Comparison of ENCODE assay signal across 17 mouse cellular contexts in the genomic region with DNA sequence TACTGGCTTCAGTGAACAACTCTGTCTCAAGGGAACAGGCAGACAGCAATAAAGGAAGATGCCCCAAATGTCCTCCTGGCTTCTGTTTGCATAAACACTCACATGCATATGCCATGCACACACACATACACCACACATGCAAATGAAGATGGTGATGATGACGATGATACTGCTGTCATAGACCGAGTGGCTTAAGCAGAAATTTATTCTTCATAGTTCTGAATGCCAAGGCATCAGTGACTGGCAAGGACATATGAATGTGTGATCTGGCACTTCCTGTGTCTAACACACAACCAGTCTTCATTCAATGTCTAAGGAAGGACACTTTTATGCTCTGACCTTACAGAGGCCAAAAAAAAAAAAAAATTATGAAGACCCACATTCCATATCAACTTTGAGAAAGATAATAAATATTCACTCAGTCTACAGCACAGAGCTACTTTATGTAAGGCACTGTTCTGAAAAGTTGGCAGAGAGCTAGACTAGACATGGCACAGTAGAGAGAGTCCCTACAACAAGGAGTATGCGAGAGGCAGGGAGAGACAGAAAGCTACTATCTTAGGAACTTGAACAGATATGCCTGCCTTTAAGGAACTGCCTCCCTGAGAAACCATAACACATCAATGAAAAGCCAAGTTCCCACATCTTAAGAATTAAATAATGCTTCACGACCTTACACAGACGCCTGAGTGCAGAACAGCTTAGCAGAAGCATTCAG. TPM values are rescaled to one million over a fixed set of nuclear protein-coding genes. Genes with fewer than 3 reads are reported as not detected.
DNase-seq lines count a peak whose midpoint lies in the region; ATAC-seq lines count a peak whose summit lies in the region.
"Had no signal": no experiment of that assay in that cellular context is flagged by ENCODE, and none has a peak within 500 bp of the region (broad histone marks: within the 10 kb centered on the region; RNA-seq: fewer than 3 reads in every experiment).

No protein-coding gene starts in this region.

- ATAC-seq in limb, embryonic 15.5 days (ENCODE audit: insufficient number of reproducible peaks, low FRiP score, low TSS enrichment, low read depth): no peak
- no peak for ATAC-seq in forebrain, embryonic 16.5 days

- no peak overlapping the region for H3K4me3 ChIP-seq in limb, embryonic 15.5 days
- H3K4me3 ChIP-seq in limb, embryonic 10.5 days: no peak overlapping the region
- H3K4me3 ChIP-seq in forebrain, embryonic 16.5 days (replicated peaks; ENCODE audit: low read length): no peak overlapping the region
- H3K4me3 ChIP-seq: heart, adult 2 months; heart, embryonic 15.5 days; midbrain, embryonic 12.5 days; myocyte had no signal

- H3K4me2 ChIP-seq in limb, embryonic 15.5 days: no peak overlapping the region
- H3K4me2 ChIP-seq in forebrain, embryonic 16.5 days (ENCODE audit: low read length): no peak overlapping the region
- H3K4me2 ChIP-seq: heart, embryonic 15.5 days; midbrain, embryonic 12.5 days had no signal

- H3K4me1 ChIP-seq in limb, embryonic 15.5 days: peaks cover 33% of the 10 kb centered on the region
- peaks cover 20% of the 10 kb centered on the region for H3K4me1 ChIP-seq in limb, embryonic 10.5 days
- H3K4me1 ChIP-seq in forebrain, embryonic 16.5 days (replicated peaks; ENCODE audit: control insufficient read depth, insufficient read depth, low read length): peaks cover 16% of the 10 kb centered on the region

- 84% methylated on average over 5 of the region's 5 CpGs for WGBS in limb, embryonic 15.5 days
- WGBS in limb, embryonic 10.5 days: 95% methylated on average over 5 of the region's 5 CpGs
- WGBS in forebrain, embryonic 16.5 days: 84% methylated on average over 5 of the region's 5 CpGs

- no peak for DNase-seq in limb, embryonic 10.5 days (ENCODE audit: low spot score)
- peak; percentile 2 for DNase-seq in testis, postnatal 14 days (ENCODE audit: low spot score)
- no peak for DNase-seq in testis, postnatal 10 days (ENCODE audit: low spot score)
- DNase-seq in frontal cortex, postnatal 14 days (ENCODE audit: low spot score in 2 of 2): peak; percentile 1 to 3
- DNase-seq in natural killer cell, adult 2 months (ENCODE audit: low spot score in 2 of 2): peak; percentile 29 to 60
- DNase-seq: adrenal gland, postnatal 36 days; cerebellum, adult 8-10 months; gastrocnemius, postnatal 10 days; heart, adult 2 months; kidney, adult 2 months; kidney, postnatal 25 days; lung, postnatal 4 days had no signal

- H3K9me3 ChIP-seq in limb, embryonic 15.5 days: no peaks in the 10 kb centered on the region
- no peaks in the 10 kb centered on the region for H3K9me3 ChIP-seq in limb, embryonic 10.5 days (replicated peaks)
- H3K9me3 ChIP-seq in forebrain, embryonic 16.5 days (ENCODE audit: control insufficient read depth, low read length): no peaks in the 10 kb centered on the region
- H3K9me3 ChIP-seq: heart, embryonic 15.5 days; midbrain, embryonic 12.5 days had no signal

- H3K27ac ChIP-seq in limb, embryonic 15.5 days: 0 out of 2 replicates have a peak overlapping the region, but pooled peaks have one; percentile 23
- H3K27ac ChIP-seq in limb, embryonic 10.5 days: no peak overlapping the region
- no peak overlapping the region for H3K27ac ChIP-seq in forebrain, embryonic 16.5 days (ENCODE audit: low read length)
- H3K27ac ChIP-seq: heart, adult 2 months; heart, embryonic 15.5 days; midbrain, embryonic 12.5 days had no signal

- no peaks in the 10 kb centered on the region for H3K27me3 ChIP-seq in limb, embryonic 15.5 days
- H3K27me3 ChIP-seq in limb, embryonic 10.5 days (ENCODE audit: low read depth, poor library complexity, severe bottlenecking): no peaks in the 10 kb centered on the region
- no peaks in the 10 kb centered on the region for H3K27me3 ChIP-seq in forebrain, embryonic 16.5 days (replicated peaks; ENCODE audit: control insufficient read depth, insufficient read depth, low read length)
- H3K27me3 ChIP-seq: heart, embryonic 15.5 days had no signal

- H3K9ac ChIP-seq in limb, embryonic 15.5 days: no peak overlapping the region
- no peak overlapping the region for H3K9ac ChIP-seq in forebrain, embryonic 16.5 days (replicated peaks; ENCODE audit: low read depth, low read length)
- H3K9ac ChIP-seq: heart, embryonic 15.5 days; midbrain, embryonic 12.5 days had no signal

- H3K36me3 ChIP-seq in limb, embryonic 15.5 days: no peaks in the 10 kb centered on the region
- H3K36me3 ChIP-seq in limb, embryonic 10.5 days: no peaks in the 10 kb centered on the region
- no peaks in the 10 kb centered on the region for H3K36me3 ChIP-seq in forebrain, embryonic 16.5 days (ENCODE audit: control insufficient read depth, insufficient read depth)
- H3K36me3 ChIP-seq: heart, embryonic 15.5 days had no signal

RNA-seq across cellular contexts. Expression of a gene that starts 5.1 kb away (rescaled TPM):
- polyA plus RNA-seq in limb, embryonic 15.5 days (2015; fragmentation: Nextera tagmentation; extraction: Ambion mirVana): 14.6 and 16.3 TPM in 2 replicates
- 7.1 and 8.5 TPM in 2 replicates for polyA plus RNA-seq in limb, embryonic 10.5 days (2016; fragmentation: Nextera tagmentation; extraction: Ambion mirVana)
- 5.3 and 7.1 TPM in 2 replicates for polyA plus RNA-seq in forebrain, embryonic 16.5 days (2015; fragmentation: Nextera tagmentation; extraction: Ambion mirVana)

Comparison
In these comparisons a context has a peak if more than half of its experiments do, and no peak if none do; other contexts are left out.
1. DNase-seq: peak in testis, postnatal 14 days (single experiment), frontal cortex, postnatal 14 days (2 of 2) and natural killer cell, adult 2 months (2 of 2); none in limb, embryonic 10.5 days (single experiment) and testis, postnatal 10 days (single experiment).